Mouse (Mus musculus) hindbrain, embryonic 10.5 days (tissue): ENCODE results near the gene Ptprj. TPM values are rescaled to one million over a fixed set of nuclear protein-coding genes. Genes with fewer than 3 reads are reported as not detected.

Experiments
- DNase-seq: peaks from one replicate; pipeline ENCODE4 v3.0.0-alpha.2; 2017; ENCODE audit warnings: low spot score
- H3K27ac ChIP-seq: fragments of 300-500 bp; sonication (generic); 2 replicates; pipeline ENCODE4 v1.5.1; 2016; ENCODE audit warnings: mild to moderate bottlenecking, moderate library complexity
- H3K27me3 ChIP-seq: fragments of 300-500 bp; sonication (generic); 2 replicates; pipeline ENCODE4 v1.6.1; 2016; ENCODE audit warnings: mild to moderate bottlenecking; ENCODE audit not compliant: poor library complexity, insufficient read depth, severe bottlenecking
- H3K36me3 ChIP-seq: fragments of 300-500 bp; sonication (generic); 2 replicates; pipeline ENCODE4 v1.6.1; 2016; ENCODE audit warnings: mild to moderate bottlenecking, moderate library complexity
- H3K4me1 ChIP-seq: fragments of 300-500 bp; sonication (generic); replicated peaks from 2 replicates; pipeline ENCODE4 v1.6.1; 2016; ENCODE audit warnings: mild to moderate bottlenecking
- H3K4me3 ChIP-seq: fragments of 300-500 bp; sonication (generic); 2 replicates; pipeline ENCODE4 v1.5.1; 2016; ENCODE audit warnings: mild to moderate bottlenecking, moderate library complexity
- H3K9me3 ChIP-seq: fragments of 300-500 bp; sonication (generic); 2 replicates; pipeline ENCODE4 v1.6.1; 2016; ENCODE audit warnings: mild to moderate bottlenecking, moderate library complexity
- WGBS: fragments of 180-500 bp; shearing (Covaris S2); methylation state at CpG from one replicate; pipeline ENCODE4 v1.1.7; 2016; 5-methylcytosine and 5-hydroxymethylcytosine counted together
- polyA plus RNA-seq: library from polyadenylated mRNA; unstranded; fragments of >200 nt; fragmentation: Nextera tagmentation; extraction: Ambion mirVana; gene quantifications from 2 replicates; pipeline ENCODE4 v1.2.1, GENCODE M21; 2016

Gene Ptprj
- polyA plus RNA-seq, 1 experiment from 2014 or later, result 1.5 TPM

- WGBS, result 26% methylated on average over 8 of the region's 8 CpGs
- Histone ChIP-seq H3K36me3 (no peaks in the 10 kb centered on the region), H3K4me3 (no peak overlapping the region), H3K4me1 (peaks cover 27% of the 10 kb centered on the region), H3K27ac (peak overlapping the region; percentile 35; the same call in 1 of the 2 replicates), H3K27me3 (no peaks in the 10 kb centered on the region), H3K9me3 (no peaks in the 10 kb centered on the region)
- DNase-seq, result no peak
Measured at GRCm38 (mm10) chr2:90477617-90478016, 102.8 kb downstream of the Ptprj start.

DNA sequence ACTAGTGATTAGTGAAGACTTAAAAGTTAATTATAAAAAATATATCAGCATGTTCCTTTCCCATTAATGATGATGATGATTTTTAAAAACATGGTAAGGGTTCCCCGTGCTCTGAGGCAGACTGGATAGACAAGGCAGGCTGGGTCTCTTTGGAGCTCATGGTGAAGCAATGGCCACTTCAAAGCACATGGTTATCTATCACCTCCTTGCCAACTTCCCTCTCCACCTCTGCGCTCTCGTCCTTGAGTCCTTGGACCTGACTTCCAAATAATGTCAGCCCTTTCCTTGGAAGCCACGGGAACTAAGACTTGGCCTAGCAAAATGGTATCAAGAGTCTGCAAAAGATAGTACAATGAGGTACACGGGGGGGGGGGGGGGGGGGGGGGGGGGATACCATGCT lies 103.7 kb downstream of the Ptprj start:
- H3K27me3 ChIP-seq, result no peaks in the 10 kb centered on the region
- WGBS, result 78% methylated on average over 5 of the region's 5 CpGs
- no peak overlapping the region for H3K4me3 ChIP-seq
- H3K9me3 ChIP-seq, result no peaks in the 10 kb centered on the region
- H3K4me1 ChIP-seq, result peaks cover 27% of the 10 kb centered on the region
- H3K36me3 ChIP-seq, result no peaks in the 10 kb centered on the region
- H3K27ac ChIP-seq, result no peak overlapping the region
- DNase-seq, result no peak

- no peak for DNase-seq
- Histone ChIP-seq H3K36me3 (no peaks in the 10 kb centered on the region), H3K4me1 (peaks cover 27% of the 10 kb centered on the region), H3K27ac (no peak overlapping the region), H3K27me3 (no peaks in the 10 kb centered on the region), H3K9me3 (no peaks in the 10 kb centered on the region), H3K4me3 (no peak overlapping the region)
- WGBS, result 83% methylated on average over 11 of the region's 11 CpGs
Measured at GRCm38 (mm10) chr2:90476319-90476718, 104.1 kb downstream of the Ptprj start.

DNA sequence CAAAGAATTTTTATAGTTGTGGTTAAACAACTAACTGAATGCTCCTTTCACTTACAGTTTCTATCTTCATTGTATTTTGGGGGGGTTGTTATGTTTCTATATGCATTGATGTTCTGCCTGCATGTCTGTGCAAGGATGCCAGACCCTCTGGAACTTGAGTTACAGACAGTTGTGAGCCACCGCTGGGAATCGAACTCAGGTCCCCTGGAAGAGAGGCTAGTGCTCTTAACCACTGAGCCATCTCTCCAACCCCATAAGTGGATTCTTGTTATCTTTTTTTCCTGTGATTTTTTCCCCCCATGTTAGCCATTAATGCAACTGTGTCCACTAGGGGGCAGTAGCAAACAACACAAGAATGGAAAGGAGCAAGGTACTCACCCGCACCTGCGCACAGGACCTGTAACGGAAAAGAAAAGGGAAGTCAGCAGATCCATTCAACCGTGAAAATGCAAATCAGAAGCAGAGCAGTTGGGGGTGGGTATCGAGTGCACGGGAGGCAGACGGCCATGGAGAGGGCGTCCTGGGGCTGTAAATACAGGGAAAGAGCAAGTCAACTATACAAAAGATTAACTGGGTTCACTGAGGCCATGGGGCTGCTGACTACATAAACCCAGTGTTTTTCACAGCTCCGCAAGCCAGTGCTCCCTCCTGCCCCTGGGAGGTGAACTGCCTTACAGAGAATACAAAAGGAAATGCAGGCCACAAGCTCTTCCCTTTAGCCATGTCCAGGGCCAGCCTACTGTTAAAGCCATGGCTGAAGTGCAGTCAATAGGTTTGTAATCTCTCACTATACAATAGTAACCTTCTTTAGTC lies 105.6 kb downstream of the Ptprj start:
- 4% methylated on average over 11 of the region's 11 CpGs for WGBS
- peak; percentile 82 for DNase-seq
- Histone ChIP-seq H3K27ac (peak overlapping the region; percentile 79), H3K4me1 (peaks cover 23% of the 10 kb centered on the region), H3K36me3 (no peaks in the 10 kb centered on the region), H3K4me3 (peak overlapping the region; percentile 41), H3K9me3 (no peaks in the 10 kb centered on the region), H3K27me3 (no peaks in the 10 kb centered on the region)

GRCm38 (mm10) chr2:90472701-90473100 lies 107.7 kb downstream of the Ptprj start:
- Histone ChIP-seq H3K27ac (no peak overlapping the region), H3K27me3 (no peaks in the 10 kb centered on the region), H3K9me3 (no peaks in the 10 kb centered on the region), H3K4me1 (peaks cover 16% of the 10 kb centered on the region), H3K4me3 (no peak overlapping the region), H3K36me3 (no peaks in the 10 kb centered on the region)
- DNase-seq, result no peak
- 77% methylated on average over 4 of the region's 4 CpGs for WGBS

- DNase-seq, result no peak
- H3K36me3 ChIP-seq, result no peaks in the 10 kb centered on the region
- peaks cover 7% of the 10 kb centered on the region for H3K4me1 ChIP-seq
- H3K9me3 ChIP-seq, result no peaks in the 10 kb centered on the region
- H3K27ac ChIP-seq, result no peak overlapping the region
- H3K4me3 ChIP-seq, result no peak overlapping the region
- no peaks in the 10 kb centered on the region for H3K27me3 ChIP-seq
- 52% methylated on average over 6 of the region's 6 CpGs for WGBS
Measured at GRCm38 (mm10) chr2:90470122-90470521, 110.3 kb downstream of the Ptprj start.

DNA sequence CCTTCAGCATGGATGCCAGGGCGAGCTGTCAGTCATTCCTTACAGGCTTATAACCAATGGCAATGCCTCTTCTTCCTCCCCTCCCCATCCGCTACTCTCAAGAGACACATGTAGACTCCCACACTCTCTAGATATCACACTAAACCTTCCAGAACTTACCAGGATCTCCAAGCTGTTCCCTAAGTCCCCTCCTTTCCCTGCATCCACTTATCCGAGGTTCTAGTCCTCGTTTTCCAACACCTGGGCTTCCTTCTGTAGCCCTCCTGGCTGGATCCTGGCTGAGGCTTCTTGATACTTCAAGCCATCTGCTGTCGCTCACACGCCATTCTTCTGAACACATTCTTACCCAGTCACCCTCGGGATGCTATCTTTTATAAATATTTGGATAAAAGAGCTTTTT lies 114.0 kb downstream of the Ptprj start:
- no peaks in the 10 kb centered on the region for H3K4me1 ChIP-seq
- no peak for DNase-seq
- 86% methylated on average over 7 of the region's 7 CpGs for WGBS
- no peaks in the 10 kb centered on the region for H3K9me3 ChIP-seq
- H3K36me3 ChIP-seq, result no peaks in the 10 kb centered on the region
- H3K27ac ChIP-seq, result no peak overlapping the region
- no peak overlapping the region for H3K4me3 ChIP-seq
- no peaks in the 10 kb centered on the region for H3K27me3 ChIP-seq

- WGBS, result 95% methylated on average over 5 of the region's 5 CpGs
Measured at GRCm38 (mm10) chr2:90463735-90464134, 116.7 kb downstream of the Ptprj start.

GRCm38 (mm10) chr2:90462252-90462651 lies 118.2 kb downstream of the Ptprj start:
- Histone ChIP-seq H3K9me3 (no peaks in the 10 kb centered on the region), H3K27me3 (no peaks in the 10 kb centered on the region), H3K36me3 (peaks cover 15% of the 10 kb centered on the region), H3K4me1 (no peaks in the 10 kb centered on the region), H3K27ac (no peak overlapping the region), H3K4me3 (no peak overlapping the region)
- DNase-seq, result no peak

More at GRCm38 (mm10) chr2:90463735-90464134, 116.7 kb downstream of the Ptprj start:
- no peak for DNase-seq
- Histone ChIP-seq H3K36me3 (peaks cover 6% of the 10 kb centered on the region), H3K27me3 (no peaks in the 10 kb centered on the region), H3K4me1 (no peaks in the 10 kb centered on the region), H3K4me3 (no peak overlapping the region), H3K9me3 (no peaks in the 10 kb centered on the region), H3K27ac (no peak overlapping the region)

DNA sequence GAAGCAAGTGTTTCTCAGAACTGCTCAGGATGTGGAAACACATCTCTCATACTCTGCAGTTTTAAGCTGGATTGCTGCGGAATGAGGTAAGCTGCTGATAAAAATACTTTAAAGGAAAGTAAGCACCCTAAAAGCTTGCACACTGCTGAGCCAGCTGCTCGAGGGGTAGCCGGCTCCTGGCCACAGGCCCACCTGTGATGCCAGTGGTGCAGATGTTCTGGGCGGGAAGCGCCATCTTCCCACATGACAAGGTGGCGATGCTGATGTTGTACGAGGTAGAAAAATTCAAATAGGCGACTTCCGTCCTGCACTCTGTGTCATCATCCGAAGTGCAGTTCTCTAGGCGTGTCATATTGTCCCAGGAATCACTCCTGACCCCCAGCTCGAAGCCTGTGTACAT lies 122.5 kb downstream of the Ptprj start:
- Histone ChIP-seq H3K36me3 (peaks cover 31% of the 10 kb centered on the region), H3K4me3 (no peak overlapping the region), H3K27me3 (no peaks in the 10 kb centered on the region), H3K4me1 (no peaks in the 10 kb centered on the region), H3K9me3 (no peaks in the 10 kb centered on the region), H3K27ac (no peak overlapping the region)
- no peak for DNase-seq
- 93% methylated on average over 12 of the region's 12 CpGs for WGBS

GRCm38 (mm10) chr2:90452380-90452779 lies 128.1 kb downstream of the Ptprj start:
- Histone ChIP-seq H3K27me3 (no peaks in the 10 kb centered on the region), H3K4me3 (no peak overlapping the region), H3K4me1 (no peaks in the 10 kb centered on the region), H3K27ac (no peak overlapping the region), H3K36me3 (peaks cover 22% of the 10 kb centered on the region), H3K9me3 (no peaks in the 10 kb centered on the region)
- no peak for DNase-seq
- 88% methylated on average over 3 of the region's 3 CpGs for WGBS

DNA sequence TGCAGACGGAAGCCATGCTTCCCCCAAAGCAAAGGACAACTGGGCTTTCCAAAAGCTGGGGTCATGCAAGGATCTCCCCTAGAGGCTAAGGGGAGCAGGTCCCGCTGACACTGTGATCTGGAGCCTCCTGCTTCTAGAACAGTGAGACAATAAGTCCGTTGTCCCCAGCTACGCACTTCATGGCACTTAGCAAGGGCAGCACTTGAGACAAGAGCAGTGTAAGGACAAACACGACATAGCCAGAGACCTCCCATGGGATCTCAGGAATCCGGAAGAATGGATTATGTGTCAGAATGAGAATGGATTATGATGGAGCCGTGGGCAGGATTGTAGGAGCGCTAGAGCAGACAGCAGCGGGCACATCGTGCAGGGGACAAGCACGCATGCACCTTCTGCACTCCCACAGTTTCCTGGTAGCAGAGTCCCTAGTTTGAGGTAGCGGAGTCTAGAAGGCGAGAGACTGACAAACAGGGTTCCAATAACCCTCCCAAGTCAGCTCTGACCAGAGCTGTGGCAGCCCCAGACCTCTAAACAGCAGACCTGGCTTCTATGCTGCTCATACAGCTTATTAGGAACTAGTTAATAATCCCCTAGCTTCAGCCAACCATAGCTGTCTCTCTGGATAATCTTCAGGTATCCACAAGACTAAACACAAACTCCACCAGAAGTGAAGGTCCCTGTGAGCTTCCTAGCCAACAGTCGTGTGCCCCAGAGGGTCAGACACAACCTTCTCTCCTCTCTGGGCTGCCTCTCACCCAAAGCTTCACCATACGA lies 131.3 kb downstream of the Ptprj start:
- no peak for DNase-seq
- 84% methylated on average over 15 of the region's 15 CpGs for WGBS
- Histone ChIP-seq H3K36me3 (peaks cover 14% of the 10 kb centered on the region), H3K27ac (no peak overlapping the region), H3K27me3 (no peaks in the 10 kb centered on the region), H3K4me1 (no peaks in the 10 kb centered on the region), H3K9me3 (no peaks in the 10 kb centered on the region), H3K4me3 (no peak overlapping the region)

DNA sequence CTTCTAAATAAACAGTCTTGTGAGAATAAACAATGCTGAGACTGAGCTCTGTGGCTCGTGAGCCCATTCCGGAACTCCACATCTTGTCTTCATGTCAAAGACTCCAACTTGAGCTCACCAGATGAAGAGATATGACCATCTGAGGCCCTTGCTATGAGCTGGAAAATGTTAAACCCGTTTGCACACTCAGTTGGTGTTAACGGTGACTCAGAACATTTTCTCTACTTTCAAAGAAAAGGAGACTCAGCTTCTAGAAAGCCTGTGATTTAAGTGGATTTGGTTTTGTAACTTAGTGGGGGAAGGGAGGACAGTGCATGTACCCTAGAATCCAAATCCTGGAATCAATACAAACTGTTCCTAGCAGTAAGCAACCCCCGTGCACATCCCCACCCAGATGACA lies 136.6 kb downstream of the Ptprj start:
- WGBS, result 85% methylated on average over 5 of the region's 5 CpGs

More for the DNA sequence above, 136.6 kb downstream of the Ptprj start:
- Histone ChIP-seq H3K4me1 (peaks cover 5% of the 10 kb centered on the region), H3K27me3 (no peaks in the 10 kb centered on the region), H3K36me3 (no peaks in the 10 kb centered on the region), H3K27ac (no peak overlapping the region), H3K9me3 (no peaks in the 10 kb centered on the region), H3K4me3 (no peak overlapping the region)
- DNase-seq, result no peak
